Mouse (Mus musculus): ENCODE data around the gene Dnmt3c. TPM values are rescaled to one million over a fixed set of nuclear protein-coding genes. Genes with fewer than 3 reads are reported as not detected.
A peak's percentile ranks its signal among the peaks of the same experiment; 100 is the strongest.

The Dnmt3c gene
- polyA plus RNA-seq, 1 experiment, result not detected

- Histone ChIP-seq H3K27me3 (replicated peaks; ENCODE audit: control insufficient read depth, insufficient read depth, low read length) (no peaks in the 10 kb centered on the region), H3K4me1 (ENCODE audit: control insufficient read depth, insufficient read depth, low read length) (peaks cover 8% of the 10 kb centered on the region), H3K36me3 (ENCODE audit: control insufficient read depth, insufficient read depth, low read length) (no peaks in the 10 kb centered on the region; the same call in 1 of the 2 replicates), H3K27ac (ENCODE audit: insufficient read depth, low read depth, low read length) (no peak overlapping the region), H3K4me3 (ENCODE audit: insufficient read depth, low read depth, low read length) (no peak overlapping the region)
- TF ChIP-seq POLR2A (IDR thresholded peaks at IDR 0.05; ENCODE audit: low read depth, low read length) (no peak), CTCF (conservative IDR thresholded peaks at IDR 0.05; ENCODE audit: insufficient read depth, insufficient read length, low read depth, low read length) (no peak)
- DNase-seq, result no peak
Observed at GRCm38 (mm10) chr2:153747994-153748393, 51.5 kb downstream of the Dnmt3c start.

GRCm38 (mm10) chr2:153750363-153750762, 53.9 kb downstream of the Dnmt3c start:
- no peak for TF ChIP-seq CTCF (conservative IDR thresholded peaks at IDR 0.05; ENCODE audit: insufficient read depth, insufficient read length, low read depth, low read length)
- TF ChIP-seq POLR2A (IDR thresholded peaks at IDR 0.05; ENCODE audit: low read depth, low read length), result no peak
- WGBS, result 70% methylated on average over 2 of the region's 2 CpGs
- Histone ChIP-seq H3K27ac (ENCODE audit: insufficient read depth, low read depth, low read length) (peak overlapping the region; percentile 31; the same call in 1 of the 2 replicates), H3K27me3 (replicated peaks; ENCODE audit: control insufficient read depth, insufficient read depth, low read length) (no peaks in the 10 kb centered on the region), H3K4me1 (ENCODE audit: control insufficient read depth, insufficient read depth, low read length) (peaks cover 6% of the 10 kb centered on the region), H3K4me3 (ENCODE audit: insufficient read depth, low read depth, low read length) (no peak overlapping the region), H3K36me3 (ENCODE audit: control insufficient read depth, insufficient read depth, low read length) (no peaks in the 10 kb centered on the region; the same call in 1 of the 2 replicates)
- DNase-seq, result no peak

- Histone ChIP-seq H3K27ac (ENCODE audit: insufficient read depth, low read depth, low read length) (no peak overlapping the region), H3K27me3 (replicated peaks; ENCODE audit: control insufficient read depth, insufficient read depth, low read length) (no peaks in the 10 kb centered on the region), H3K4me1 (ENCODE audit: control insufficient read depth, insufficient read depth, low read length) (no peaks in the 10 kb centered on the region), H3K4me3 (ENCODE audit: insufficient read depth, low read depth, low read length) (no peak overlapping the region), H3K36me3 (ENCODE audit: control insufficient read depth, insufficient read depth, low read length) (peaks cover 11% of the 10 kb centered on the region)
- no peak for TF ChIP-seq CTCF (conservative IDR thresholded peaks at IDR 0.05; ENCODE audit: insufficient read depth, insufficient read length, low read depth, low read length)
- TF ChIP-seq POLR2A (IDR thresholded peaks at IDR 0.05; ENCODE audit: low read depth, low read length), result no peak
- 91% methylated on average over 5 of the region's 5 CpGs for WGBS
- no peak for DNase-seq
Observed at GRCm38 (mm10) chr2:153762121-153762520, 65.7 kb downstream of the Dnmt3c start.

- TF ChIP-seq CTCF (conservative IDR thresholded peaks at IDR 0.05; ENCODE audit: insufficient read depth, insufficient read length, low read depth, low read length), result no peak
- no peak for TF ChIP-seq POLR2A (IDR thresholded peaks at IDR 0.05; ENCODE audit: low read depth, low read length)
- H3K36me3 ChIP-seq (ENCODE audit: control insufficient read depth, insufficient read depth, low read length), result peaks cover 9% of the 10 kb centered on the region
- no peak overlapping the region for H3K4me3 ChIP-seq (ENCODE audit: insufficient read depth, low read depth, low read length)
- H3K27me3 ChIP-seq (replicated peaks; ENCODE audit: control insufficient read depth, insufficient read depth, low read length), result no peaks in the 10 kb centered on the region
- H3K4me1 ChIP-seq (ENCODE audit: control insufficient read depth, insufficient read depth, low read length), result no peaks in the 10 kb centered on the region
- no peak overlapping the region for H3K27ac ChIP-seq (ENCODE audit: insufficient read depth, low read depth, low read length)
- WGBS, result 51% methylated on average over 6 of the region's 6 CpGs
- no peak for DNase-seq
Observed at GRCm38 (mm10) chr2:153767484-153767883, 71.0 kb downstream of the Dnmt3c start.

GRCm38 (mm10) chr2:153768881-153769280, 72.4 kb downstream of the Dnmt3c start:
- no peaks in the 10 kb centered on the region for H3K27me3 ChIP-seq (replicated peaks; ENCODE audit: control insufficient read depth, insufficient read depth, low read length)
- no peaks in the 10 kb centered on the region for H3K4me1 ChIP-seq (ENCODE audit: control insufficient read depth, insufficient read depth, low read length)
- 74% methylated on average over 2 of the region's 2 CpGs for WGBS
- TF ChIP-seq POLR2A (IDR thresholded peaks at IDR 0.05; ENCODE audit: low read depth, low read length) (no peak), CTCF (conservative IDR thresholded peaks at IDR 0.05; ENCODE audit: insufficient read depth, insufficient read length, low read depth, low read length) (no peak)
- no peak for DNase-seq
- H3K27ac ChIP-seq (ENCODE audit: insufficient read depth, low read depth, low read length), result no peak overlapping the region
- H3K4me3 ChIP-seq (ENCODE audit: insufficient read depth, low read depth, low read length), result no peak overlapping the region
- H3K36me3 ChIP-seq (ENCODE audit: control insufficient read depth, insufficient read depth, low read length), result peaks cover 6% of the 10 kb centered on the region

GRCm38 (mm10) chr2:153772950-153773349, 76.5 kb downstream of the Dnmt3c start:
- no peaks in the 10 kb centered on the region for H3K4me1 ChIP-seq (ENCODE audit: control insufficient read depth, insufficient read depth, low read length)
- H3K4me3 ChIP-seq (ENCODE audit: insufficient read depth, low read depth, low read length), result no peak overlapping the region
- H3K27ac ChIP-seq (ENCODE audit: insufficient read depth, low read depth, low read length), result no peak overlapping the region
- H3K27me3 ChIP-seq (replicated peaks; ENCODE audit: control insufficient read depth, insufficient read depth, low read length), result no peaks in the 10 kb centered on the region
- DNase-seq, result no peak
- TF ChIP-seq CTCF (conservative IDR thresholded peaks at IDR 0.05; ENCODE audit: insufficient read depth, insufficient read length, low read depth, low read length), result no peak
- no peak for TF ChIP-seq POLR2A (IDR thresholded peaks at IDR 0.05; ENCODE audit: low read depth, low read length)
- no peaks in the 10 kb centered on the region; the same call in 1 of the 2 replicates for H3K36me3 ChIP-seq (ENCODE audit: control insufficient read depth, insufficient read depth, low read length)
- 97% methylated on average over 4 of the region's 4 CpGs for WGBS

GRCm38 (mm10) chr2:153775472-153775871, 79.0 kb downstream of the Dnmt3c start:
- Histone ChIP-seq H3K4me1 (ENCODE audit: control insufficient read depth, insufficient read depth, low read length) (no peaks in the 10 kb centered on the region), H3K36me3 (ENCODE audit: control insufficient read depth, insufficient read depth, low read length) (no peaks in the 10 kb centered on the region), H3K27me3 (replicated peaks; ENCODE audit: control insufficient read depth, insufficient read depth, low read length) (no peaks in the 10 kb centered on the region), H3K27ac (ENCODE audit: insufficient read depth, low read depth, low read length) (no peak overlapping the region), H3K4me3 (ENCODE audit: insufficient read depth, low read depth, low read length) (no peak overlapping the region)
- no peak for DNase-seq
- TF ChIP-seq POLR2A (IDR thresholded peaks at IDR 0.05; ENCODE audit: low read depth, low read length) (no peak), CTCF (conservative IDR thresholded peaks at IDR 0.05; ENCODE audit: insufficient read depth, insufficient read length, low read depth, low read length) (no peak)
- WGBS, result 91% methylated on average over 4 of the region's 4 CpGs
